Mouse (Mus musculus): ENCODE data around the gene Gpr50. TPM values are rescaled to one million over a fixed set of nuclear protein-coding genes. Genes with fewer than 3 reads are reported as not detected.
A peak's percentile ranks its signal among the peaks of the same experiment; 100 is the strongest.

Gene Gpr50
- total and polyA plus RNA-seq, 2 experiments = not detected

DNA sequence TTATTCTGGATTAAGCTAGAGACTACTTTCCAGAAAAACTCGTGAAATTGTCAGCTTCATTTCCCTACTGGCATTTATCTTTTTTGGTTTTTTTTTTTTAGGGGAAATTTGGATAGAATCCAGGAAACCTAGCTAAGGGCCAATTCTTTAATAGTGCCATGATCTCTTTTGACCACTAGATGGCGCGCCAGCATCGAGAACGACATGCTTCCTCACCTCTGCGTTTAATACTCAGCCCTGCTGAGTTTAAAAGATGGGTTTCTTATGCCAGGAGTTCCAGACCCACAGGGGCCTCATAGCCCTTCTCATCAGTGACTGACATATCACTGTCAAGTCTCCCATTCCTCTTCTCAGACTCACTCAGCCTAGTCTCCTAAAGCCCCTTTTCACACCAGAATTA, 15.5 kb upstream of the Gpr50 start:
- no peak overlapping the region for H3K4me3 ChIP-seq (ENCODE audit: insufficient read depth, low read depth, low read length)
- H3K4me1 ChIP-seq (ENCODE audit: control insufficient read depth, insufficient read depth, low read length) = no peaks in the 10 kb centered on the region
- H3K36me3 ChIP-seq (ENCODE audit: control insufficient read depth, insufficient read depth, low read length) = no peaks in the 10 kb centered on the region
- peak; percentile 65 for TF ChIP-seq CTCF (IDR thresholded peaks at IDR 0.05; ENCODE audit: low read depth, low read length)
- no peak for TF ChIP-seq POLR2A (IDR thresholded peaks at IDR 0.05; ENCODE audit: extremely low read depth, insufficient read depth, low read length)
- 0% methylated on average over 6 of the region's 6 CpGs for WGBS
- H3K9ac ChIP-seq (ENCODE audit: low read depth, low read length) = no peak overlapping the region
- no peaks in the 10 kb centered on the region for H3K27me3 ChIP-seq (ENCODE audit: control insufficient read depth, insufficient read depth, low read length)
- no peaks in the 10 kb centered on the region for H3K79me2 ChIP-seq (ENCODE audit: control insufficient read depth, insufficient read depth, low read length)
- peak; percentile 13 for DNase-seq (ENCODE audit: extremely low read depth, low read depth, low spot score)
- no peak overlapping the region for H3K27ac ChIP-seq (replicated peaks; ENCODE audit: insufficient read depth, low read depth, low read length)

GRCm38 (mm10) chrX:71648434-71648833, 15.0 kb upstream of the Gpr50 start:
- DNase-seq (ENCODE audit: extremely low read depth, low read depth, low spot score) = no peak
- no peaks in the 10 kb centered on the region for H3K27me3 ChIP-seq (ENCODE audit: control insufficient read depth, insufficient read depth, low read length)
- H3K4me3 ChIP-seq (ENCODE audit: insufficient read depth, low read depth, low read length) = no peak overlapping the region
- no peaks in the 10 kb centered on the region for H3K4me1 ChIP-seq (ENCODE audit: control insufficient read depth, insufficient read depth, low read length)
- H3K79me2 ChIP-seq (ENCODE audit: control insufficient read depth, insufficient read depth, low read length) = no peaks in the 10 kb centered on the region
- 0% methylated on average over 1 of the region's 1 CpGs for WGBS
- TF ChIP-seq CTCF (IDR thresholded peaks at IDR 0.05; ENCODE audit: low read depth, low read length) (no peak), POLR2A (IDR thresholded peaks at IDR 0.05; ENCODE audit: extremely low read depth, insufficient read depth, low read length) (no peak)
- H3K27ac ChIP-seq (replicated peaks; ENCODE audit: insufficient read depth, low read depth, low read length) = no peak overlapping the region
- no peaks in the 10 kb centered on the region for H3K36me3 ChIP-seq (ENCODE audit: control insufficient read depth, insufficient read depth, low read length)
- no peak overlapping the region for H3K9ac ChIP-seq (ENCODE audit: low read depth, low read length)

DNA sequence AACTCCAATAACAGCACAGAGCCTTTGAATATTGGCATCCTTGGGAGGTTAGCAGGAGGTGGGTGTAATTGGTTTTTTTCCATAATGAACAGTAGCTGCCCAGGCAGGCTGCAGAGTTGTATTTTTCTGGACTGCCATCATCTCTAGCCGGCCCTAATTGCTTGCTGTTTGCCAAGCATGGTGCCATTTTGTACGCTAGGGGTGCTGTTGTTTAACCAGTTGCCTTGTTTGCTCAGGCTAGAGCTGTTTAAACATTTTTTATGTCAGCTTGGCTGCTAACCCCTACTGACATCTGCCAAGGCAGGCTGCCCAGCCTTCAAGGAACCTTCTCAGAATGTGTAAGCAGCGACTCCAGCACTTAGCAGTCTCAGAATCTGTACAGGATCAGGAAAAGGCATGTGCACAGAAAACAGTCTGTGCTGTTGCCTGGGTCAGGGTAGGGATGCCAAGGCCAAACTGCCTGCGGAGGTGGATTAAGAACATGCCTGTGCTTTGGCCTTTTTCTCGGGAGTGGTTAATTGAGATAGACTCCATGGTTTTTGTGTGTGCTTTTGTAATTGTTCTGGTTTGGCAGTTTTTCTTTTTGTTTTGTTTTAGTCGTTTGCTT, 14.5 kb upstream of the Gpr50 start:
- DNase-seq (ENCODE audit: extremely low read depth, low read depth, low spot score) = peak; percentile 69
- TF ChIP-seq POLR2A (IDR thresholded peaks at IDR 0.05; ENCODE audit: extremely low read depth, insufficient read depth, low read length) (no peak), CTCF (IDR thresholded peaks at IDR 0.05; ENCODE audit: low read depth, low read length) (peak; percentile 27; the same call in 1 of the 2 replicates)
- no peak overlapping the region for H3K4me3 ChIP-seq (ENCODE audit: insufficient read depth, low read depth, low read length)
- H3K79me2 ChIP-seq (ENCODE audit: control insufficient read depth, insufficient read depth, low read length) = no peaks in the 10 kb centered on the region
- H3K4me1 ChIP-seq (ENCODE audit: control insufficient read depth, insufficient read depth, low read length) = no peaks in the 10 kb centered on the region
- H3K9ac ChIP-seq (ENCODE audit: low read depth, low read length) = no peak overlapping the region
- 22% methylated on average over 6 of the region's 6 CpGs for WGBS
- no peaks in the 10 kb centered on the region for H3K36me3 ChIP-seq (ENCODE audit: control insufficient read depth, insufficient read depth, low read length)
- no peak overlapping the region for H3K27ac ChIP-seq (replicated peaks; ENCODE audit: insufficient read depth, low read depth, low read length)
- H3K27me3 ChIP-seq (ENCODE audit: control insufficient read depth, insufficient read depth, low read length) = no peaks in the 10 kb centered on the region

- peak; percentile 21 for DNase-seq (ENCODE audit: extremely low read depth, low read depth, low spot score)
- TF ChIP-seq CTCF (IDR thresholded peaks at IDR 0.05; ENCODE audit: low read depth, low read length) = no peak
- TF ChIP-seq POLR2A (IDR thresholded peaks at IDR 0.05; ENCODE audit: extremely low read depth, insufficient read depth, low read length) = no peak
- no peaks in the 10 kb centered on the region for H3K36me3 ChIP-seq (ENCODE audit: control insufficient read depth, insufficient read depth, low read length)
- H3K79me2 ChIP-seq (ENCODE audit: control insufficient read depth, insufficient read depth, low read length) = no peaks in the 10 kb centered on the region
- no peaks in the 10 kb centered on the region for H3K27me3 ChIP-seq (ENCODE audit: control insufficient read depth, insufficient read depth, low read length)
- H3K4me3 ChIP-seq (ENCODE audit: insufficient read depth, low read depth, low read length) = no peak overlapping the region
- H3K27ac ChIP-seq (replicated peaks; ENCODE audit: insufficient read depth, low read depth, low read length) = no peak overlapping the region
- 25% methylated on average over 8 of the region's 8 CpGs for whole genome bisulfite sequencing
- H3K9ac ChIP-seq (ENCODE audit: low read depth, low read length) = no peak overlapping the region
- no peaks in the 10 kb centered on the region for H3K4me1 ChIP-seq (ENCODE audit: control insufficient read depth, insufficient read depth, low read length)
Observed at GRCm38 (mm10) chrX:71649993-71650392, 13.5 kb upstream of the Gpr50 start.

GRCm38 (mm10) chrX:71661794-71662193, 1.7 kb upstream of the Gpr50 start:
- no peak for TF ChIP-seq CTCF (IDR thresholded peaks at IDR 0.05; ENCODE audit: low read depth, low read length)
- no peak for TF ChIP-seq POLR2A (IDR thresholded peaks at IDR 0.05; ENCODE audit: extremely low read depth, insufficient read depth, low read length)
- Histone ChIP-seq H3K36me3 (ENCODE audit: control insufficient read depth, insufficient read depth, low read length) (no peaks in the 10 kb centered on the region), H3K79me2 (ENCODE audit: control insufficient read depth, insufficient read depth, low read length) (no peaks in the 10 kb centered on the region), H3K27ac (replicated peaks; ENCODE audit: insufficient read depth, low read depth, low read length) (no peak overlapping the region), H3K4me1 (ENCODE audit: control insufficient read depth, insufficient read depth, low read length) (no peaks in the 10 kb centered on the region), H3K4me3 (ENCODE audit: insufficient read depth, low read depth, low read length) (no peak overlapping the region), H3K9ac (ENCODE audit: low read depth, low read length) (no peak overlapping the region), H3K27me3 (ENCODE audit: control insufficient read depth, insufficient read depth, low read length) (peaks cover 10% of the 10 kb centered on the region; the same call in 1 of the 2 replicates)
- no peak for DNase-seq (ENCODE audit: extremely low read depth, low read depth, low spot score)
- WGBS = 6% methylated on average over 14 of the region's 14 CpGs

DNA sequence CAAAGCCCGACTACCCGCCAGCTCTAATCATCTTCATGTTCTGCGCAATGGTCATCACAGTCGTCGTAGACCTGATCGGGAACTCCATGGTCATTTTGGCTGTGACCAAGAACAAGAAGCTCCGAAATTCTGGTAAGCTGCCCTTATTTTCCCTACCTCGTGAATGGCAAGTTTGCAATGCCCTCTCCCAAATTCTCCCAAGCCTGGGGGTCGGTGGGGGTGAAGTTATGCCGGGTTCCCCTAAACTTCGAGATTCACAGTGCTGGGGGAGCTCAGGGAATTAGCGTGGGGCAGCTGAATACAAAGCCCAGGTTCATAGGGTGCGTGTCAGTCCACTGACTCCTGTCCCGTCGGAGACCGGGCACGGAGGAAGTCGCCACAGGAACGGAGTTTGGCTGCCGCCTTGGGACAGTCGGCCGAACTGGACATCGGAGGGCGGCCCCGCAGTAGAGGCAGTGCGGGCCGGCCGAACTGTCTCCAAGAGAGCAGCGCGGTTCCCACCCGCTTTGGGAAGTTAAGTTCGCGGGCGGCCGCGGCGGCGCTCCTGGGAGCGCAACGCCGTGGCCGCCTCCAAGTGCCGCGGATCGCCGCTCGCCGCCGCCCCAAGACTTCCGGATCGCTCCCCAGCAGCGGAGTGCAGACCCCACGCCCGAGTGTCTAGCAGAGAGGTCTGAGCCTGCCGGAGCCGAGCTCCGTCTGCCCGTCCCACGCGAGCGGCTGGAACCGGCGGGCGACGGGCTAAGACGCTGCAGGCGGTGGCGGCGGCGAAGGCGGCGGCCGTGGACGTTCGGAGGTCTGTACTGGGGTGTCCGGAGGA, 612 bp downstream of the Gpr50 start:
- H3K27me3 ChIP-seq (ENCODE audit: control insufficient read depth, insufficient read depth, low read length) = peaks cover 10% of the 10 kb centered on the region; the same call in 1 of the 2 replicates

More for the DNA sequence above, 612 bp downstream of the Gpr50 start:
- TF ChIP-seq CTCF (IDR thresholded peaks at IDR 0.05; ENCODE audit: low read depth, low read length) (no peak), POLR2A (IDR thresholded peaks at IDR 0.05; ENCODE audit: extremely low read depth, insufficient read depth, low read length) (no peak)
- no peak overlapping the region for H3K27ac ChIP-seq (replicated peaks; ENCODE audit: insufficient read depth, low read depth, low read length)
- whole genome bisulfite sequencing = 4% methylated on average over 63 of the region's 76 CpGs
- no peaks in the 10 kb centered on the region for H3K36me3 ChIP-seq (ENCODE audit: control insufficient read depth, insufficient read depth, low read length)
- H3K4me3 ChIP-seq (ENCODE audit: insufficient read depth, low read depth, low read length) = no peak overlapping the region
- H3K79me2 ChIP-seq (ENCODE audit: control insufficient read depth, insufficient read depth, low read length) = no peaks in the 10 kb centered on the region
- no peak for DNase-seq (ENCODE audit: extremely low read depth, low read depth, low spot score)
- H3K9ac ChIP-seq (ENCODE audit: low read depth, low read length) = no peak overlapping the region
- H3K4me1 ChIP-seq (ENCODE audit: control insufficient read depth, insufficient read depth, low read length) = no peaks in the 10 kb centered on the region
